Mouse (Mus musculus): ENCODE results near the gene Vegfb.
A peak's percentile ranks its signal among the peaks of the same experiment; 100 is the strongest.

Vegfb gene

GRCm38 (mm10) chr19:6941372-6942248, 45.8 kb downstream of the Vegfb start, which contains the start of gene Bad:
Bad (plus strand) TSS chr19:6941861.
- DNase-seq (ENCODE audit: low spot score), result peak; percentile 92

- DNase-seq (ENCODE audit: low spot score), result no peak
Measured at GRCm38 (mm10) chr19:6940396-6941351, 46.8 kb downstream of the Vegfb start.

- DNase-seq (ENCODE audit: low spot score), result no peak
Measured at GRCm38 (mm10) chr19:6939106-6940002, 48.1 kb downstream of the Vegfb start.

- DNase-seq (ENCODE audit: low spot score), result no peak
Measured at GRCm38 (mm10) chr19:6937541-6938465, 49.6 kb downstream of the Vegfb start.

GRCm38 (mm10) chr19:6936299-6936698, 51.2 kb downstream of the Vegfb start:
- DNase-seq (ENCODE audit: low spot score), result no peak

GRCm38 (mm10) chr19:6934195-6934977, 53.1 kb downstream of the Vegfb start, which contains the start of gene Kcnk4:
Kcnk4 (minus strand) TSS chr19:6934515.
- DNase-seq (ENCODE audit: low spot score), result no peak

- no peak for DNase-seq (ENCODE audit: low spot score)
Measured at GRCm38 (mm10) chr19:6933436-6934194, 53.8 kb downstream of the Vegfb start.

- no peak for DNase-seq (ENCODE audit: low spot score)
Measured at GRCm38 (mm10) chr19:6933102-6933435, 54.4 kb downstream of the Vegfb start.
